Mouse (Mus musculus): ENCODE data around the gene Il18. TPM values are rescaled to one million over a fixed set of nuclear protein-coding genes. Genes with fewer than 3 reads are reported as not detected.
A peak's percentile ranks its signal among the peaks of the same experiment; 100 is the strongest.

Il18 gene
- polyA plus RNA-seq, 1 experiment from 2014 or later, result 0.88 TPM

DNA sequence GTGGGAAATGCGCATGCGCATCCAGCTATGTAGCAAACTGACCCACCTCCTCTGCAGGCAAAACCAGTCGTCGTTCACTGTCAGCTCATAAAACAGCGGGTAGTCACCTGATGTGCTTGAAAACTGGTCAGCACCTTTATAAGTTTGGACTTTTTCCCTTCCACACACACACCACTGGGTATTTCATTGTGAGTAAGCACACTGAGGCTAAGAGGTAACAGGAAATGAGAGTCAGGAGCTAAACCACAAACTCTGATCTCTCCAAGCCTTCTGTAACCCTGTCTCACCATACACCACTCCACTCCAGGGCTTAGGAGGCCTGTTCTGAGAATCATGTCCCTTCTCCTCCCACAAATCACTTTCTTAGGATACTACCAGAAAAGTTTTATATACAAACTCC lies 29.0 kb upstream of the Il18 start:
- Histone ChIP-seq H3K27me3 (ENCODE audit: control insufficient read depth, insufficient read depth, low read length) (no peaks in the 10 kb centered on the region), H3K9me3 (ENCODE audit: control insufficient read depth, low read length) (no peaks in the 10 kb centered on the region), H3K4me2 (replicated peaks; ENCODE audit: low read depth, low read length) (no peak overlapping the region), H3K4me1 (ENCODE audit: control insufficient read depth, insufficient read depth, low read length) (no peaks in the 10 kb centered on the region; the same call in 1 of the 2 replicates), H3K4me3 (ENCODE audit: low read length) (no peak overlapping the region), H3K36me3 (ENCODE audit: control insufficient read depth, insufficient read depth, low read length) (no peaks in the 10 kb centered on the region; the same call in 1 of the 2 replicates), H3K9ac (ENCODE audit: low read depth, low read length) (no peak overlapping the region), H3K27ac (ENCODE audit: low read depth, low read length) (no peak overlapping the region)
- no peak for ATAC-seq (ENCODE audit: low FRiP score, low TSS enrichment)
- WGBS, result 73% methylated on average over 5 of the region's 5 CpGs

DNA sequence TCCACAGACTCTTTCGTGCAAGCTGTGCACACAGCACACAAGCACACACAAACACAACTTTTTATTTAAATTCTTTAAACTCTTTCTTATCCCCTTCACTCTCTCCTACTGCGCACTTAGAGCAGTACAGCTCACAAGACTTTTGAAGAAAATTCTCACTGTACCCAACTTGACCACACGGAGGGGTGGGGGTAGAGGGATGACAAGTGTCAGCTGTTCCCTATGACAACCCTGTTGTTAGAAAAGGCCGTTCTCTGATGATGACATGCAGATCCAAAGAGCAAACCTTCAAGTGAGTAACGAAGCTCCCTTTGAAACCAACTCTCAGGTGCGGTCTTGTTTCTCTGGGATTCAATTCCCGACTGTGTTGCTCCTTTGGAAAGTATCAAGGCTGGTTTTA lies 26.8 kb upstream of the Il18 start:
- peak; percentile 44; the same call in 1 of the 2 replicates for ATAC-seq (ENCODE audit: low FRiP score, low TSS enrichment)
- no peaks in the 10 kb centered on the region for H3K9me3 ChIP-seq (ENCODE audit: control insufficient read depth, low read length)
- H3K4me1 ChIP-seq (ENCODE audit: control insufficient read depth, insufficient read depth, low read length), result no peaks in the 10 kb centered on the region; the same call in 1 of the 2 replicates
- peak overlapping the region; percentile 71; the same call in 1 of the 2 replicates for H3K9ac ChIP-seq (ENCODE audit: low read depth, low read length)
- WGBS, result 42% methylated on average over 7 of the region's 7 CpGs
- peak overlapping the region; percentile 75 for H3K4me3 ChIP-seq (ENCODE audit: low read length)
- H3K27ac ChIP-seq (ENCODE audit: low read depth, low read length), result no peak overlapping the region
- H3K27me3 ChIP-seq (ENCODE audit: control insufficient read depth, insufficient read depth, low read length), result no peaks in the 10 kb centered on the region
- H3K4me2 ChIP-seq (replicated peaks; ENCODE audit: low read depth, low read length), result peak overlapping the region; percentile 57
- H3K36me3 ChIP-seq (ENCODE audit: control insufficient read depth, insufficient read depth, low read length), result no peaks in the 10 kb centered on the region; the same call in 1 of the 2 replicates

DNA sequence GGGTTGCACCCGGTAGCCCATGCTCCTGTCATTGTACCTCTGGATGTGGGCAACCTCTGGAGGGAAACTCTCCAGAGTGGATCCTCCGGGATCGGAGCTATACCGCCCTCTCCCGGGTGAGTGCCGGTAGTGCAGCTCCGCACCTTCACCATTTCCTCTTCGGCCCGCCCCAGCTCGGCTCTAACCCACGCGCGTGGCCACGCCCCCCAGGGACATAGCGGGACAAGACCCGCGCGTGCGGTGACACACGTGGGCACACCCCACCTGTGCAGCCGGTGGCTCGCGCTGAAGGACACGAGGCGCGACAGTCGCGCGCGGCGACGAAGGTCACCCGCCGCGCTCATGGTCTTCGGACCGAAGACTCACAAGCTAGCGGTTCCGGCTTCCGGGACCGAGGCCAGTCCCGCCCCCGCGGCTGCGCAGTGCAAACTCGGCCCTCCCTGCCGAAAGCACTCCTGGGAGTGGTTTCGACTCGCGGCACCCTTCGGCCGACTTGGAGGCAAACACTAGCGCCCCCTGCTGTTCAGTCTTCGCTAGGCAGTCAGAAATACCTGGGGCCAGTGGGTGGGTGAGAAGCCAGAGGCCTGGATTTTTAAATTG lies 26.2 kb upstream of the Il18 start, which contains the start of gene Pts:
Gene Pts (minus strand): TSS at position 432 of the 600 bp plus-strand sequence.
- Histone ChIP-seq H3K36me3 (ENCODE audit: control insufficient read depth, insufficient read depth, low read length) (no peaks in the 10 kb centered on the region; the same call in 1 of the 2 replicates), H3K4me1 (ENCODE audit: control insufficient read depth, insufficient read depth, low read length) (no peaks in the 10 kb centered on the region; the same call in 1 of the 2 replicates), H3K4me2 (replicated peaks; ENCODE audit: low read depth, low read length) (peak within 1 kb of the TSS; percentile 57), H3K4me3 (ENCODE audit: low read length) (peak within 1 kb of the TSS; percentile 75), H3K27ac (ENCODE audit: low read depth, low read length) (0 out of 2 replicates have a peak within 1 kb of the TSS, but pooled peaks have one; percentile 48), H3K9ac (ENCODE audit: low read depth, low read length) (peak within 1 kb of the TSS; percentile 71), H3K27me3 (ENCODE audit: control insufficient read depth, insufficient read depth, low read length) (no peaks in the 10 kb centered on the region), H3K9me3 (ENCODE audit: control insufficient read depth, low read length) (no peaks in the 10 kb centered on the region)
- WGBS, result under 1% methylated on average over 54 of the region's 54 CpGs
- peak; percentile 99 for ATAC-seq (ENCODE audit: low FRiP score, low TSS enrichment)

DNA sequence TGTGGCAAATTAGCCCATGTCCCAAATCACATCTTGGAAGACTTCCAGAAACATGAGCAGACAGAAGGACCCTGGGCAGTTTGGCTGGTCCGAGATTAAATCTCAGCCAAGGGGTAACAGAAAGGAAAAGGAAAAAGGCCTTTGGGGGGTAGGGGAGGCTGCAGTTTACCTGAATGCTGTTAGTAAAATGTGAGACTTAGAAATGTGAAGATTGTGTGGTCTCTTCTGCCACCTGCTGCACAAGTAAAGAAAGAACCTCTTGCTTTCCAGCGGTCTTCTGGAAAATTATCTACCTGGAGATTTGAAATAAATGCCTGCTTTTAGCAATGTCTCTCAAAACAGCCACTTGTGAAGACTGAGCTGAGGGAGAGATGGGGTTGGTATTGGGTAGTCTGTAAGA lies 23.7 kb upstream of the Il18 start:
- Histone ChIP-seq H3K27ac (ENCODE audit: low read depth, low read length) (no peak overlapping the region), H3K4me2 (replicated peaks; ENCODE audit: low read depth, low read length) (no peak overlapping the region), H3K4me1 (ENCODE audit: control insufficient read depth, insufficient read depth, low read length) (no peaks in the 10 kb centered on the region; the same call in 1 of the 2 replicates), H3K27me3 (ENCODE audit: control insufficient read depth, insufficient read depth, low read length) (no peaks in the 10 kb centered on the region), H3K36me3 (ENCODE audit: control insufficient read depth, insufficient read depth, low read length) (no peaks in the 10 kb centered on the region), H3K9ac (ENCODE audit: low read depth, low read length) (no peak overlapping the region), H3K4me3 (ENCODE audit: low read length) (no peak overlapping the region), H3K9me3 (ENCODE audit: control insufficient read depth, low read length) (no peaks in the 10 kb centered on the region)
- WGBS, result 25% methylated on average over 2 of the region's 2 CpGs
- ATAC-seq (ENCODE audit: low FRiP score, low TSS enrichment), result no peak

DNA sequence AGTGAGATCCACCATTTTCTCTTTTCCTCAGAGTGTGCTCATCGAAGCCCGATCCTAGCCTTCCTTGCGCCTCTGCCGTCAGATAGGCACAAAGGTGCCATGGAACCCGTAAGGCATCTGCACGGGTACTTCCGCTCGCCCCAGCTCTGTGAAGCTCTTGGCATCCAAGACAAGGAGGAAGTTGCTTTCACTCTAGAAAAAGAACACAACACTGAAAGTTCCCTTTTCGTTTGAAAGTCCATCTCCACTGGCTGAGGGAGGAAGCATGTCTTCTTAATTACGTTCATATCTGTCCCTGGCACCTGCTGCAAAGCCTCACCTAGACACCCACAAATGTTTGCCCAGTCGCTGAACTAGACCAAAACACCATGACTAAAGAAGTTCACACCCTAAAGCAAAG lies 21.3 kb upstream of the Il18 start:
- H3K9me3 ChIP-seq (ENCODE audit: control insufficient read depth, low read length), result no peaks in the 10 kb centered on the region

DNA sequence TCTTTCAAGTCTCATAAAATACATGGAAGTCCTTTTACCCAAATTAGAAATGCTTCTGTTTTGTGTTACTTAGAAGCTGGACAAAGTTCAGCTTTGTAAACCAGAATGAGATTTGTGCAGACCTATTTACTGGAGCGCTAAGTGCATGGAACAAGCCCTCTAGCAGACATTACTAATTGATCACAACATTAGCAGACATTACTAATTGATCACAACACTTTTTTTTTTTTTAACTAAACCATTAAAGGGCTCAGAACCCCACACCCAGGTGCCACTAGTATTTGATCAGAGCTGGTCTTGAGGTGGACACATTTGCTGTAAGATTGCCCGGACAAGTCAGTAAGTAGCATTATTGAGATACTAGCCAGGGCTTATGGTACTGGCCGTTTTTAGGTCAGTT lies 20.8 kb upstream of the Il18 start:
- Histone ChIP-seq H3K36me3 (ENCODE audit: control insufficient read depth, insufficient read depth, low read length) (no peaks in the 10 kb centered on the region), H3K4me1 (ENCODE audit: control insufficient read depth, insufficient read depth, low read length) (no peaks in the 10 kb centered on the region), H3K4me2 (replicated peaks; ENCODE audit: low read depth, low read length) (no peak overlapping the region), H3K4me3 (ENCODE audit: low read length) (no peak overlapping the region), H3K27ac (ENCODE audit: low read depth, low read length) (no peak overlapping the region), H3K9ac (ENCODE audit: low read depth, low read length) (no peak overlapping the region), H3K9me3 (ENCODE audit: control insufficient read depth, low read length) (no peaks in the 10 kb centered on the region), H3K27me3 (ENCODE audit: control insufficient read depth, insufficient read depth, low read length) (no peaks in the 10 kb centered on the region)
- 77% methylated on average over 3 of the region's 3 CpGs for WGBS
- no peak for ATAC-seq (ENCODE audit: low FRiP score, low TSS enrichment)

More for the DNA sequence above, 21.3 kb upstream of the Il18 start:
- H3K27ac ChIP-seq (ENCODE audit: low read depth, low read length), result no peak overlapping the region
- no peaks in the 10 kb centered on the region for H3K36me3 ChIP-seq (ENCODE audit: control insufficient read depth, insufficient read depth, low read length)
- H3K9ac ChIP-seq (ENCODE audit: low read depth, low read length), result no peak overlapping the region
- no peak overlapping the region for H3K4me2 ChIP-seq (replicated peaks; ENCODE audit: low read depth, low read length)
- H3K4me3 ChIP-seq (ENCODE audit: low read length), result no peak overlapping the region
- ATAC-seq (ENCODE audit: low FRiP score, low TSS enrichment), result no peak
- no peaks in the 10 kb centered on the region for H3K27me3 ChIP-seq (ENCODE audit: control insufficient read depth, insufficient read depth, low read length)
- WGBS, result 80% methylated on average over 11 of the region's 11 CpGs
- H3K4me1 ChIP-seq (ENCODE audit: control insufficient read depth, insufficient read depth, low read length), result no peaks in the 10 kb centered on the region

DNA sequence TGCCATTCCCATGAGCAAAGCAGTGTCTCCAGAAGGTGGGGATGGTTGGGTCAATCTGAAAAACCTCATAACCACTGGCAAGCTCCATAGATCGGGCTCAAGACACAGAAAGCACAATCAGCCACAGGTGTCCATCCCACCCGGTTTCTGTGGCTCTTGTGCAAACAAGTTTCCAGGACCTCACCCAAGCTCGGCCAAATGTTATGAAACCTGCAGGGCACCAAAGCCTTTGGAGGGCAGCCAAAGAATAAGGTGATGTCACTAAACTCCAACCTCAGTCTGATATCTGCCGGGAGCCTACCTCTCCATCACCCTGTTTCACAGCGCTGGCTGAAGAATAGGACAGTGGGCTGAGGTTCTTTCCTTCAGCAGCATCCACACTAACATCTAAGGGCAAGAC lies 18.7 kb upstream of the Il18 start:
- WGBS, result 80% methylated on average over 5 of the region's 5 CpGs
- no peak overlapping the region for H3K9ac ChIP-seq (ENCODE audit: low read depth, low read length)
- no peak for ATAC-seq (ENCODE audit: low FRiP score, low TSS enrichment)
- no peak overlapping the region for H3K27ac ChIP-seq (ENCODE audit: low read depth, low read length)
- no peak overlapping the region for H3K4me2 ChIP-seq (replicated peaks; ENCODE audit: low read depth, low read length)
- no peaks in the 10 kb centered on the region for H3K27me3 ChIP-seq (ENCODE audit: control insufficient read depth, insufficient read depth, low read length)
- H3K9me3 ChIP-seq (ENCODE audit: control insufficient read depth, low read length), result no peaks in the 10 kb centered on the region
- H3K4me1 ChIP-seq (ENCODE audit: control insufficient read depth, insufficient read depth, low read length), result no peaks in the 10 kb centered on the region
- H3K36me3 ChIP-seq (ENCODE audit: control insufficient read depth, insufficient read depth, low read length), result no peaks in the 10 kb centered on the region
- H3K4me3 ChIP-seq (ENCODE audit: low read length), result no peak overlapping the region

DNA sequence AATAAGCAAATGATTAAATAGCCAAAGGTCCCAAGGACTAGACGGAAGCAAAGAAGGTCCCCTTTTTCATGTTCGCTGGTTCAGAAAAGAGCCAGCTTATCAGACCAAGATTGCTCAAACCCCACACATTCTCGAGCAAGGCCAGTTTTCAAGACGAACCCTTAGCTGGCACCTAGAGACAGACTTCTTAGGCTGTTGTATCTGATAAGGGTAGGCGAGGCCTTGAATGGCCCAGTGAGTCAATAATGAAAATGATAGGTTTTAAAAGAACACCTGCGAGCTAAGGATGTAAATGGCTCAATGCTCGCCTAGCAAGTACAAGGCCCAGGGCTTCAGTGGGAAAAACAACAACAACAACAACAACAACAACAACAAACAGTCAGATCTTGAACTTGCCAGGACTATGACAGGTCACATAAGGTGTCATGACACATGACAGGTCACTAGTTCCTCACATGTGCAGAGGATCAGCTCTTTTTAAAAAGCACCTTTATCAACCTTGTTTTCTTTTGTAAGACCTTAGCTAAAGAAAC lies 18.0 kb upstream of the Il18 start:
- no peaks in the 10 kb centered on the region for H3K9me3 ChIP-seq (ENCODE audit: control insufficient read depth, low read length)
- no peak overlapping the region for H3K9ac ChIP-seq (ENCODE audit: low read depth, low read length)
- WGBS, result 72% methylated on average over 7 of the region's 7 CpGs
- H3K27me3 ChIP-seq (ENCODE audit: control insufficient read depth, insufficient read depth, low read length), result no peaks in the 10 kb centered on the region
- no peak overlapping the region for H3K4me3 ChIP-seq (ENCODE audit: low read length)
- no peak overlapping the region for H3K4me2 ChIP-seq (replicated peaks; ENCODE audit: low read depth, low read length)
- H3K27ac ChIP-seq (ENCODE audit: low read depth, low read length), result no peak overlapping the region
- no peak for ATAC-seq (ENCODE audit: low FRiP score, low TSS enrichment)
- no peaks in the 10 kb centered on the region for H3K4me1 ChIP-seq (ENCODE audit: control insufficient read depth, insufficient read depth, low read length)
- no peaks in the 10 kb centered on the region for H3K36me3 ChIP-seq (ENCODE audit: control insufficient read depth, insufficient read depth, low read length)

DNA sequence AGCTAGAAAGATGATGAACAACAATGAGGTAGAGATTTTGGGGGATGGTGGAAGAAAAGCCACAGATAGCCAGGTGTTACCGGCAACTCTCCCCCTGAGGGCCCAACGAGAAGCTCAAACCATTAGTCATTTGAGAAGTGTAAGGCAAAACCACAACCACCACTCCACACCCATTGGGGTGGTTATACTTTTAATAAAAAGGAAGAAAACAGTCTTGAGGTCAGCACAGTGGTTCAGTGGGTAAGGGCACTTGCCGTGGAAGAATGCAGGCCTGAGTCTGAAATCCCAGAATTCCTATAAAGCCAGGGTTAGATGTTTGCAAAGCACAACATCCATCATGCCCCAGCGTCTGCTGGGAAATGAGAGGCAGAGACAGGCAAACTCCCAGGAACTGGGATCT lies 17.3 kb upstream of the Il18 start:
- Histone ChIP-seq H3K4me1 (ENCODE audit: control insufficient read depth, insufficient read depth, low read length) (no peaks in the 10 kb centered on the region), H3K9me3 (ENCODE audit: control insufficient read depth, low read length) (no peaks in the 10 kb centered on the region), H3K36me3 (ENCODE audit: control insufficient read depth, insufficient read depth, low read length) (no peaks in the 10 kb centered on the region), H3K4me3 (ENCODE audit: low read length) (no peak overlapping the region), H3K27me3 (ENCODE audit: control insufficient read depth, insufficient read depth, low read length) (no peaks in the 10 kb centered on the region), H3K27ac (ENCODE audit: low read depth, low read length) (no peak overlapping the region), H3K4me2 (replicated peaks; ENCODE audit: low read depth, low read length) (no peak overlapping the region), H3K9ac (ENCODE audit: low read depth, low read length) (no peak overlapping the region)
- no peak for ATAC-seq (ENCODE audit: low FRiP score, low TSS enrichment)
- WGBS, result 68% methylated on average over 4 of the region's 4 CpGs
